Mouse (Mus musculus): Measurements from ENCODE around the gene Rara.

GRCm38 (mm10) chr11:98999243-98999642 is 71.6 kb downstream of the Rara start:
- no peak for TF ChIP-seq POLR2A (IDR thresholded peaks at IDR 0.05; ENCODE audit: borderline replicate concordance, control insufficient read depth, low read depth, low read length)
- no peak for TF ChIP-seq CTCF (IDR thresholded peaks at IDR 0.05; ENCODE audit: control insufficient read depth, insufficient read depth, low read length)
